In genomic region chr2:120099886-120100285, GRCm38 (mm10) we compare ENCODE assay signal across 10 mouse cellular contexts. TPM values are rescaled to one million over a fixed set of nuclear protein-coding genes. Genes with fewer than 3 reads are reported as not detected.
A peak's percentile ranks its signal among the peaks of the same experiment; 100 is the strongest.
DNase-seq lines count a peak whose midpoint lies in the region; ATAC-seq lines count a peak whose summit lies in the region.
"Had no signal": no experiment of that assay in that cellular context is flagged by ENCODE, and none has a peak within 500 bp of the region (broad histone marks: within the 10 kb centered on the region; RNA-seq: fewer than 3 reads in every experiment).

No protein-coding gene starts in this region.

- H3K27ac ChIP-seq in heart, embryonic 16.5 days (ENCODE audit: low read length) = peak overlapping the region; percentile 99
- H3K27ac ChIP-seq: midbrain, embryonic 15.5 days had no signal

- peak; percentile 80 for DNase-seq in layer of hippocampus, adult 9-11 months
- DNase-seq in layer of hippocampus, postnatal 10 days (ENCODE audit: low spot score in 2 of 2) = no peak
- no peak for DNase-seq in thymus, postnatal 10 days (ENCODE audit: low spot score in 2 of 2)
- DNase-seq in retina, embryonic 14.5 days (ENCODE audit: low spot score) = no peak
- DNase-seq: cerebellum, postnatal 36 days had no signal

- H3K9ac ChIP-seq in heart, embryonic 16.5 days (ENCODE audit: low read length) = peak overlapping the region; percentile 67; the same call in 1 of the 2 replicates
- H3K9ac ChIP-seq: midbrain, embryonic 15.5 days had no signal

- no peak overlapping the region for H3K4me3 ChIP-seq in heart, embryonic 16.5 days (ENCODE audit: low read length)
- H3K4me3 ChIP-seq: midbrain, embryonic 15.5 days had no signal

- H3K9me3 ChIP-seq in heart, embryonic 16.5 days (replicated peaks; ENCODE audit: control insufficient read depth, low read length) = no peaks in the 10 kb centered on the region
- H3K9me3 ChIP-seq: midbrain, embryonic 15.5 days had no signal

- ATAC-seq in common myeloid progenitor, adult 5-6 weeks (replicated peaks; ENCODE audit: low read depth, poor library complexity, severe bottlenecking) = peak; percentile 90
- no peak for ATAC-seq in heart, embryonic 16.5 days (replicated peaks; ENCODE audit: extremely low read depth, insufficient read depth, low FRiP score)
- ATAC-seq in megakaryocyte progenitor cell, adult 5-6 weeks (replicated peaks; ENCODE audit: poor library complexity) = peak; percentile 93
- ATAC-seq: midbrain, embryonic 15.5 days; Patski had no signal

- no peaks in the 10 kb centered on the region for H3K27me3 ChIP-seq in heart, embryonic 16.5 days (ENCODE audit: control insufficient read depth, insufficient read depth, low read length)
- H3K27me3 ChIP-seq: midbrain, embryonic 15.5 days; Patski had no signal

- H3K4me1 ChIP-seq in heart, embryonic 16.5 days (ENCODE audit: control insufficient read depth, insufficient read depth, low read length) = peaks cover 53% of the 10 kb centered on the region
- H3K4me1 ChIP-seq: midbrain, embryonic 15.5 days had no signal

- H3K36me3 ChIP-seq in heart, embryonic 16.5 days (ENCODE audit: control insufficient read depth, insufficient read depth) = peaks cover 23% of the 10 kb centered on the region
- H3K36me3 ChIP-seq: midbrain, embryonic 15.5 days had no signal

- no peak overlapping the region for H3K4me2 ChIP-seq in heart, embryonic 16.5 days (ENCODE audit: low read depth, low read length)
- H3K4me2 ChIP-seq: midbrain, embryonic 15.5 days had no signal

- WGBS in heart, embryonic 16.5 days = 65% methylated on average over 3 of the region's 3 CpGs

RNA-seq across cellular contexts. Expression of gene Ehd4, which starts 54.5 kb away (rescaled TPM):
- total RNA-seq in layer of hippocampus, postnatal 10 days (2021) = 1 to 10 TPM; 7.5 to 8.3 TPM
- 28.3 and 31.0 TPM in 2 replicates for total RNA-seq in common myeloid progenitor, adult 5-6 weeks (2017)
- polyA plus RNA-seq in heart, embryonic 16.5 days (2015; fragmentation: Nextera tagmentation; extraction: Ambion mirVana) = 163 and 195 TPM in 2 replicates
- total RNA-seq in megakaryocyte progenitor cell, adult 5-6 weeks (2015) = 22.8 and 24.8 TPM in 2 replicates
- total RNA-seq in megakaryocyte progenitor cell, adult 5-6 weeks (2017) = 28.6 and 30.1 TPM in 2 replicates
